Mouse (Mus musculus) stomach, postnatal 0 days (tissue): ENCODE results near the gene Fignl1.

Experiments
- CTCF ChIP-seq: IDR thresholded peaks from 2 replicates; pipeline ENCODE4 v1.5.1; 2016; ENCODE audit warnings: antibody characterized with exemption, low read depth, mild to moderate bottlenecking, moderate library complexity
- EP300 ChIP-seq: optimal IDR thresholded peaks from 2 replicates; pipeline ENCODE3; 2016; ENCODE audit warnings: antibody characterized with exemption

DNA sequence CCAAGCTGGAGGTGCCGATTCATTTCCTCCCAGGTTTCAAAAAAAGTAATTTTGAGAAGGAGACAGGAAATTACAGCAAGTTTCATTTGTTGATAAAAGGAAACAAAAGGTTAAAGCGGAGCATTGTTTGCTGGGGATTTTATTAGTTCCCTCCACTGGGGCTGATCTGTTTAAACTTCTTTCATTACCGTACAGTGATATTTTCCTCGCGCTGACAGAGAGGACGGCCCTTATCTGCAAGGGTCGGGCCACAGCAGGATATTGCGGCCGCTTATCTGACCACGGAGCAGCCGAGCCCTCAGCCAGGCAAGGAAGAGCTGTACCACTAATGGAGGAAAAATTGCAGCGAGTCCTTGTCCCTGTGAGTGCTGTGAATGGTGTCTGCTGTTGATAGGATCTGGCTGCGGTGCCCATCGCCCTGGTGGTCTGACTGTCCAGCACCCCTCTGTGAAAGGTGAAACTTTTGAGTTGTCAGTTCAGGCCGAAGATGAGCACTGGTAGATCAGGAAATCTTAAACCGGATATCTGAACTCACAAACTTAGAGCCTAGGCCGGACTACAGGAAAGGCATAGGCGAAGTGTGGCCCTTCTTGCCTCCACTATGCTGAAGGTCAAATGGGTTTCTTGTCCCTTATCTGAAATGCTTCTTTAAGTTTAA lies 28.1 kb upstream of the Fignl1 start:
- TF ChIP-seq CTCF, result no peak
- no peak for TF ChIP-seq EP300
